Mouse (Mus musculus): ENCODE data around the gene Npas3. TPM values are rescaled to one million over a fixed set of nuclear protein-coding genes. Genes with fewer than 3 reads are reported as not detected.

The Npas3 gene
- total and polyA plus RNA-seq, 3 experiments, result 0.02 to 0.64 (median 0.10) TPM

DNA sequence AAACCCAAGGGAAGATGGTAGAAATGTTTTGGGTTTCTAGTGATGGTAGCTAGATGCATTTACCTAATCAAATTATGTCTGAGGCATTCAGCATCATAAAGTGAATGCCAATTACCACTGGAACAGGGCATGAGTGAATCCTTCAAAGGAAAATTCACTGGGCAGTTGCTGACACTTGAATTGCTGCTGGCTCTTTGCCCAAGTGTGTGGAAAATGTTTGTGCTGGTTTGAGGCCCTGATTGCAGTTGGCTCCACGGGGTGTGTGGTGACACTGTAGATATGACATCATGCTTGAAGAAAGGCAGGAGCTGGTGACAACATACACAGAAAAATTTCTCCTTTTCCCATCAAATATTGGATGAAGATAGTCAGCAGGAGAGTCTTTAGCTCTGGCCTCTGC is 382.1 kb downstream of the Npas3 start:
- no peak for TF ChIP-seq CTCF (IDR thresholded peaks at IDR 0.05)
- no peak for TF ChIP-seq POLR2A (IDR thresholded peaks at IDR 0.05; ENCODE audit: insufficient read depth, low read depth, low read length)
- TF ChIP-seq EP300 (IDR thresholded peaks at IDR 0.05; ENCODE audit: insufficient read depth, low read depth, low read length), result no peak
- Histone ChIP-seq H3K4me3 (no peak overlapping the region), H3K4me1 (ENCODE audit: control insufficient read depth, insufficient read depth, low read length) (no peaks in the 10 kb centered on the region), H3K9ac (ENCODE audit: low read depth, low read length) (no peak overlapping the region), H3K79me2 (replicated peaks; ENCODE audit: control insufficient read depth, insufficient read depth, low read length) (no peaks in the 10 kb centered on the region), H3K27me3 (ENCODE audit: control insufficient read depth, insufficient read depth, low read length) (no peaks in the 10 kb centered on the region), H3K27ac (no peak overlapping the region), H3K36me3 (ENCODE audit: control insufficient read depth, insufficient read depth, low read length) (no peaks in the 10 kb centered on the region)
- no peak for DNase-seq
- intact Hi-C loops (cut with DNase I), result no loop called here
- 6% methylated on average over 1 of the region's 1 CpGs for WGBS

DNA sequence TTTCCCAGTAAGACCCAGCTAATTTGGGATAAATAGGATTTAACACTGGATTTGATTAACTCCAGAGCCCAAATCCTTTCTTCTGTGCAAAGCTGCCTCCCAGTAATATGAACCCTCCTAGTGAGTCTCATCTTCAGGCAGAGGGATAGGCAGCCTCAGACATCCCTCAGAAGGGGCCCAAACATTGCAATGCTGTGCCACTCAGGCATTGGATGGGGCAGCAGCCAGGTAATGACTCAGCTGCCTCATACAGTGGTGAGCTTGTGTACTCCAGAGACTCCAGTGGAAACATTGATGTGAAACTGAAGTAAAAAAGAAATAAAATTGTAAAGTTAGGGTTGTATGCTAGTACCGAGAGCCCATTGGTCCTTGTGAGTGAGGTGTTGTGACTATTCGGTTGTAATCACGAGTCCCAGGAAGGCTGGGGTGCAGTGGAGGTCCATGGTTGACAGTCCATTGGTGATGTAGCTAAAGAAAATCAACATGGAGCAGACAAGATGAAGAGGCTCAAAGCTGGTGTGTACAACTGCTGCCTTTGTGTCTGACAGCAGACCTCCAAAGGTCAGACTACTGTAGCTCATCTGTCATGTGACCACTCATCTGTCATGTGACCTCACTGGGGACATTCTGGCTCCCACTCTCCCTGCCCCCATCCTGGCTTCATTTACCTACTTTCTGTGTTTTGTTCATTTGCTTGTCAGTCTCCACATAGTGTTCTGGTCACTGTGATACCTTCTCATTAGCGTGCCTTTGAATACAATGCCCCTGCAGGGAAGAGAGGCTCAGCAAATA is 383.0 kb downstream of the Npas3 start:
- H3K27ac ChIP-seq, result no peak overlapping the region

DNA sequence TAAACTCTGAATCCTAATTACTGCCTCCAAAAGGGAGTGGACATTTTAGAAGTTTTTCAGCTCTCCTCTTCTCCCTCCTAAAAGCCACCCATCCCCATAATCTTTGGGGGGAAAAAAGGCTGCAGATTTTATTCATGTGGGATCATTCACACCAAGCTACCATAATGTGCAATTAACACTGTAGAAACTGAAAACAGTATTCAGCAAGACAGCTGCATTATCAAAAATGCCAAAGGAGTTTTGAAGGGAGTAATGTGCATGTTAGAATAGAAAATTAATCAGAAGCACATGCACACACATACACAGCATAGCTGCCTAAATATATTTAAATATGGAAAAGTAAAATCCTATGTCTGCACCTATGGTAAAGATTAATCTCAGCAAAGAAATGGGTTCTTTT is 390.1 kb downstream of the Npas3 start:
- TF ChIP-seq POLR2A (IDR thresholded peaks at IDR 0.05; ENCODE audit: insufficient read depth, low read depth, low read length) (no peak), EP300 (IDR thresholded peaks at IDR 0.05; ENCODE audit: insufficient read depth, low read depth, low read length) (no peak), CTCF (IDR thresholded peaks at IDR 0.05) (no peak)
- Histone ChIP-seq H3K36me3 (ENCODE audit: control insufficient read depth, insufficient read depth, low read length) (no peaks in the 10 kb centered on the region), H3K79me2 (replicated peaks; ENCODE audit: control insufficient read depth, insufficient read depth, low read length) (no peaks in the 10 kb centered on the region), H3K27ac (no peak overlapping the region), H3K27me3 (ENCODE audit: control insufficient read depth, insufficient read depth, low read length) (no peaks in the 10 kb centered on the region), H3K4me3 (no peak overlapping the region), H3K4me1 (ENCODE audit: control insufficient read depth, insufficient read depth, low read length) (no peaks in the 10 kb centered on the region), H3K9ac (ENCODE audit: low read depth, low read length) (no peak overlapping the region)
- intact Hi-C loops (cut with DNase I), result no loop called here
- no peak for DNase-seq

More for the DNA sequence above, 383.0 kb downstream of the Npas3 start:
- Histone ChIP-seq H3K27me3 (ENCODE audit: control insufficient read depth, insufficient read depth, low read length) (no peaks in the 10 kb centered on the region), H3K79me2 (replicated peaks; ENCODE audit: control insufficient read depth, insufficient read depth, low read length) (no peaks in the 10 kb centered on the region), H3K4me1 (ENCODE audit: control insufficient read depth, insufficient read depth, low read length) (no peaks in the 10 kb centered on the region), H3K9ac (ENCODE audit: low read depth, low read length) (no peak overlapping the region), H3K4me3 (no peak overlapping the region), H3K36me3 (ENCODE audit: control insufficient read depth, insufficient read depth, low read length) (no peaks in the 10 kb centered on the region)
- TF ChIP-seq EP300 (IDR thresholded peaks at IDR 0.05; ENCODE audit: insufficient read depth, low read depth, low read length) (no peak), CTCF (IDR thresholded peaks at IDR 0.05) (no peak), POLR2A (IDR thresholded peaks at IDR 0.05; ENCODE audit: insufficient read depth, low read depth, low read length) (no peak)
- 87% methylated on average over 4 of the region's 4 CpGs for WGBS
- intact Hi-C loops (cut with DNase I), result no loop called here
- DNase-seq, result no peak

DNA sequence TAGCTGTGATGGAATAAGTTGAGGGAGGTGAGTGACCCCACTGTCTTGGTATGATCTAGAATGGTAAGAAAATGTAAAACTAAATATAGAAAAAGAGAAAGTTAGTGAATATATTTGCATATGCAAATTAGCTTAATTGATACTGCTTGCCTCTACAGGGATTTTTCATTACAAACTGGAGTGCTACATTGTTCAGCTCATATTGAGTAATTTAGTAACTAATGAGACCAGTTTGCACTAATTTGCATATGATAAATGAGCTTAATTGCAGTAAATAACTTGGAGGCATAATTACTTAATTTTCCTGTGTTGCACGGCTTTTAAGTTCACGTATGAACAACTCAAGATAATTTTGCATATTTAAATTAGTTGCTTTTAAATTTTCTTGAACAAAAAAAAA is 398.8 kb downstream of the Npas3 start:
- Histone ChIP-seq H3K4me1 (ENCODE audit: control insufficient read depth, insufficient read depth, low read length) (no peaks in the 10 kb centered on the region), H3K27me3 (ENCODE audit: control insufficient read depth, insufficient read depth, low read length) (no peaks in the 10 kb centered on the region), H3K36me3 (ENCODE audit: control insufficient read depth, insufficient read depth, low read length) (no peaks in the 10 kb centered on the region), H3K27ac (no peak overlapping the region), H3K4me3 (no peak overlapping the region), H3K79me2 (replicated peaks; ENCODE audit: control insufficient read depth, insufficient read depth, low read length) (no peaks in the 10 kb centered on the region), H3K9ac (ENCODE audit: low read depth, low read length) (no peak overlapping the region)
- 90% methylated on average over 2 of the region's 2 CpGs for WGBS
- TF ChIP-seq EP300 (IDR thresholded peaks at IDR 0.05; ENCODE audit: insufficient read depth, low read depth, low read length) (no peak), POLR2A (IDR thresholded peaks at IDR 0.05; ENCODE audit: insufficient read depth, low read depth, low read length) (no peak), CTCF (IDR thresholded peaks at IDR 0.05) (no peak)
- no peak for DNase-seq
- intact Hi-C loops (cut with DNase I), result no loop called here

DNA sequence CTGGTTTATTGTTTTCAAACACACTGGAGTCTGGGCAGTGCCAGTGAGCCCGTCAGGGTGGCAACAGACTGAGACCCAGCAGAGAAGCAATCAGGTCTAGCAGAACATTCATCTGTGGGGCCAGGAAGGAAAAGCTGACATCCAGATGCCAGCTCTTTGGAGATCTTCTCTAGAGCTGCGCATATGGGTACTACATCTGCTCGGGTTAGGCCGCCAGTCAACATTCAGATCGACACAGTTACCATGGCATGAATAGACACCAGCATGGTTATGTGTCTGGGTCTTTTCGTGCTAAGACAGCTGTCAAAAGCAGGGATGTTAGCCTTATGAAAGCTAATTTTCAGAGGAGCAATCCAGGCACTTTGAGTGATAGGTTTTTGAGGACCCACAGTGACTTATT is 407.8 kb downstream of the Npas3 start:
- WGBS, result 85% methylated on average over 6 of the region's 6 CpGs
- TF ChIP-seq POLR2A (IDR thresholded peaks at IDR 0.05; ENCODE audit: insufficient read depth, low read depth, low read length), result no peak
- intact Hi-C loops (cut with DNase I), result no loop called here
- H3K79me2 ChIP-seq (replicated peaks; ENCODE audit: control insufficient read depth, insufficient read depth, low read length), result no peaks in the 10 kb centered on the region
- no peaks in the 10 kb centered on the region for H3K27me3 ChIP-seq (ENCODE audit: control insufficient read depth, insufficient read depth, low read length)
- H3K9ac ChIP-seq (ENCODE audit: low read depth, low read length), result no peak overlapping the region
- H3K4me3 ChIP-seq, result no peak overlapping the region
- no peak overlapping the region for H3K27ac ChIP-seq
- no peaks in the 10 kb centered on the region for H3K4me1 ChIP-seq (ENCODE audit: control insufficient read depth, insufficient read depth, low read length)
- DNase-seq, result no peak
- no peaks in the 10 kb centered on the region for H3K36me3 ChIP-seq (ENCODE audit: control insufficient read depth, insufficient read depth, low read length)

DNA sequence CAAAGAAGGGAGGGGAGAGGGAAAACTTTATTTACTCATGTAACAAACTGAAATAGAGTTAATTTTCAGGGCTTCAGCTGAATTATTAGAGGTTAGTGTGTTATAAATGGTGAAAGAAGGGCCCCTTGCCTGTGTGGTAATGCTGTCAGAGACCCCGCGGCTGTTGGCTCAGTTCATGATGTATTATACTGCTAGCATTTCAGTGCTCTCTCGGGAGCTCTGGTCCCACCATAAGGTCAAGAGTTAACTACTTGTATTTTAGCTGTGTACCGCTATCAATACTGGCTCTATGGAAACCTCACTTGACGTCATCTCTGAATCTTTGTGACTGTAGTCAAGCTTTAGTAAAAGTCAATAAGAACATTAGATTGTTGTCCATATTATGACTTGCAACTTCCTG is 415.6 kb downstream of the Npas3 start:
- WGBS, result 69% methylated on average over 5 of the region's 5 CpGs
- no peaks in the 10 kb centered on the region for H3K4me1 ChIP-seq (ENCODE audit: control insufficient read depth, insufficient read depth, low read length)
- H3K36me3 ChIP-seq (ENCODE audit: control insufficient read depth, insufficient read depth, low read length), result no peaks in the 10 kb centered on the region
- no peaks in the 10 kb centered on the region for H3K79me2 ChIP-seq (replicated peaks; ENCODE audit: control insufficient read depth, insufficient read depth, low read length)
- intact Hi-C loops (cut with DNase I), result no loop called here
- no peak overlapping the region for H3K27ac ChIP-seq
- H3K27me3 ChIP-seq (ENCODE audit: control insufficient read depth, insufficient read depth, low read length), result no peaks in the 10 kb centered on the region
- no peak overlapping the region for H3K4me3 ChIP-seq
- no peak for TF ChIP-seq POLR2A (IDR thresholded peaks at IDR 0.05; ENCODE audit: insufficient read depth, low read depth, low read length)
- TF ChIP-seq CTCF (IDR thresholded peaks at IDR 0.05), result no peak
- TF ChIP-seq EP300 (IDR thresholded peaks at IDR 0.05; ENCODE audit: insufficient read depth, low read depth, low read length), result no peak
- no peak overlapping the region for H3K9ac ChIP-seq (ENCODE audit: low read depth, low read length)
- no peak for DNase-seq

Measured in heart, adult 2 months (tissue).